Mouse (Mus musculus): ENCODE data around the gene Havcr1.
"Not testable (repeated sequence)": the region's sequence is repeated elsewhere in the genome, so short reads cannot be mapped to it uniquely, and the experiment has no call there.

Havcr1 gene

DNA sequence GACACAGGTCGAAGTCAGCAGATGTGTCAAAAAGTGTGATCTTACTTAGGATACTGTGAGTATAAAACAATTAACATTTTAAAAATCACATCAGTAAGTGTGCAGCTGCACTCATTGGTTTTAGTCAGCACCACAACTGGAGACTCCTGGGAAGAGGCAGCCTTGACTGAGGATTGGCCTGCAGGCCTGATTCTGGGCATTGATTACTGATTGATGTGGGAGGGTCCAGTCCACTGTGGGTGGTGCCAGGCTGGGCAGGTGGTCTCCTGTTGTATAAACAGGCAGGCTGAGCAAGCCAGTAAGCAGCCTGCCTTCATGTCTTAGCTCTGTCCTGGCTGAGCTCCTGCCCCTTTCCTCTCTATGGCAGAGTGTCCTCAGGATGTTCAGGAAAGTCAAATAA is at the start of gene Havcr1:
Havcr1 (plus strand) TSS at position 5 of the 400 bp plus-strand sequence.
- DNase-seq (ENCODE audit: low spot score) = not testable (repeated sequence)

DNA sequence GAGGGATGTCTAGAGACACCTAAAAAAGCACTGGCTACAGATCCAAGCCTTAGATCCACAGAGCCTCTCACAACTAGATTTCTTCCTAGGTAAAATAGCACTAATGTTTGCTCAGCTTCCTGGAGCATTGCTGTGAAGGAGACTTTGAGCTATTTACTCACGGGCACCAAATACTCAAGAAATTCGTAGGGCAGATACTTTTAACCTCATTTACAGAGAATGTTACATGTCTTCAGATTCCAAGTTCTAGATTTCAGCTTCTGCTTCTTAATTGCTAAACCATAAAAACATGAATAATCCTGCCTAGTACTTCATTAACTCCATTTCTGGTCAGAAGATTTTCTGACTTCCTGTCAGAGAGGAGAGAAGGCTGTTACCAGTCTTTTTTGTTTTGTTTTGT is 44.7 kb upstream of the Havcr1 start:
- DNase-seq (ENCODE audit: low spot score) = no peak

DNA sequence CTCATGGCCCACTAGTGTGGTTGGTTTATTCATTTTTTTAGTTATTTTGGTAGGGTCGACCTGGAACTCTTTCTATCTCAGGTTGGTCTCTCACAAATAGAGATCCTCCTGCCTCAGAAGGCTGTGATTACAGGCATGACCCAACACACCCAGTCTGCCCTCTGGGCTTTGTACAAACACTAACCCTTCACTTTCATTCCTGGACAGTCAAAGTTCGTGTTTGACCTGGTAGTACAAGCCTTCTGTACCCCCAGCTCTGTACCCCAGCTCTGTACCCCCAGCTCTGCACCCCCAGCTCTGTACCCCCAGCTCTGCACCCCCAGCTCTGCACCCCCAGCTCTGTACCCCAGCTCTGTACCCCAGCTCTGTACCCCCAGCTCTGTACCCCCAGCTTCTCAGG is 39.0 kb upstream of the Havcr1 start:
- not testable (repeated sequence) for DNase-seq (ENCODE audit: low spot score)

DNA sequence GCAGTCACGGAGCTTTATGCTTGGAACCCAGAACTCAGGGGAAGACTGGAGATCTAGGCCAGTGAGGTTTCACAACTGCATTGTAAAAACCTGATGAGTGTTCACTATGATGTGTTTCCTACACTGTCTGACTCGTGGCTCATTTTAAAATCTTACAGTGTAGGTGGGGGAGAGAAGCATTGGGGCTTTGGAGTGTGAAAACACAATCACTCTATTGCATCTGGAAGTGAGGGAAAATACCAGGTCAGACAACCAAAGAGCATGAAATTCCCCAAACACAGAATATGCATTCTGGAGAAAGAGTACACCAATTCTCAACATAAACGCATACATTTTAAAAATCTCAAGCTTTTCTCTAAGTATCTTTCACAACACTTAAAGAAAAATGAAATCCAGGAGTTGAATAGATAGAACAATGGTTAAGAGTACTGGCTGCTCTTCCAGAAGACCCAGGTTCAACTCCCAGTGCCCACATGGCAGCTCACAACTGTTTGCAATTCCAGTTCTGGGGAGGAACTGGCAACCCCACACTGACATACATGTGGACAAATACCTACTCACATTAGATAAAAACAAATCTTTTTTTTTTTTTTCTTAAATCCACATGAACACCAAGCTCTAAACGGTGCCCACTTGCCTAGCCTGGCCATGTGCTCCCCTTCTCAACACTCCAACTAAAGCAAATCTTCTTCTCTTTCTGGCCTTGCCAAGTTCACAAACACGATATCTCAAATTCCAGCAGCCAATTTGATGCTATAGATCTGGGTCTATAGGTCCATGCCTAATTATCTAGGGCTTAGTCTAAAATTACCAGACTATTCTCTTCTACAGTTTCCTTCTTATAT is 37.2 kb upstream of the Havcr1 start:
- DNase-seq (ENCODE audit: low spot score) = no peak

DNA sequence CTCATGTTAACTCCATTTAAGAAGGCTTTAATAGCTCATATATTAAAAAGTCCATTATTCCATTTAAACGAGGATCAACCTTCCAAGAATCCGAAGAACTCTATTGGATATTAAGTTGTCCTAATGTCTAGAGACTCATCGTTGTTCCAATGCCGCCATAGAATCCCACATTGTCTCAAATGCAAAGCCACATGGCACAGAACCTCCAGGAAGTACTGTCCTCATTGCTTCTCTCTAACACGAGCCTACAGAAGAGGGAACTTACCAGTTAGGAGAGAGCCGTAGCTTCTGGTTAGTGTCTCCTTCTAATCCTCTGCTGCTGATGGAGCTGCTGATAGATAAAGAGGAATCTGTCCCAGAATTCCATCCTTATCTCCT is 36.6 kb upstream of the Havcr1 start:
- DNase-seq (ENCODE audit: low spot score) = no peak

DNA sequence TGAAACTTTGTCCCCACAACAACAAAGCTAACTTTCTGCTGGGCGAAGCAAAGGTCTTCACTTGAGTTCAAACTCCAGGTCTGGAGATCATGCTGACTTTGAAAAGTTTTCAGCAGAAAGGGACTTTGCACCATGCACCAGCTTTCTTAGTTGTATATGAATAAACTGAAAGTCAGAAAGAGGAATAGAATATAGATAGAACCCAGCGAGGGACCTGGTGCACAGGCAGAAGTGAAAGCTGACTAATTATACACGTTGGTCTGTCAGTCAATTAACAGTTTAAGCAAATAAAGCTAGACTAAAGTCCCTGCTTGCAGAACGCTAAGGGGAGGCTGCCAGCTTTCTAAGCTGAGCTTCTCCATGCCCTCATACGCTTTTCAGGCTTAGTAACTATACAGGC is 36.0 kb upstream of the Havcr1 start:
- no peak for DNase-seq (ENCODE audit: low spot score)

DNA sequence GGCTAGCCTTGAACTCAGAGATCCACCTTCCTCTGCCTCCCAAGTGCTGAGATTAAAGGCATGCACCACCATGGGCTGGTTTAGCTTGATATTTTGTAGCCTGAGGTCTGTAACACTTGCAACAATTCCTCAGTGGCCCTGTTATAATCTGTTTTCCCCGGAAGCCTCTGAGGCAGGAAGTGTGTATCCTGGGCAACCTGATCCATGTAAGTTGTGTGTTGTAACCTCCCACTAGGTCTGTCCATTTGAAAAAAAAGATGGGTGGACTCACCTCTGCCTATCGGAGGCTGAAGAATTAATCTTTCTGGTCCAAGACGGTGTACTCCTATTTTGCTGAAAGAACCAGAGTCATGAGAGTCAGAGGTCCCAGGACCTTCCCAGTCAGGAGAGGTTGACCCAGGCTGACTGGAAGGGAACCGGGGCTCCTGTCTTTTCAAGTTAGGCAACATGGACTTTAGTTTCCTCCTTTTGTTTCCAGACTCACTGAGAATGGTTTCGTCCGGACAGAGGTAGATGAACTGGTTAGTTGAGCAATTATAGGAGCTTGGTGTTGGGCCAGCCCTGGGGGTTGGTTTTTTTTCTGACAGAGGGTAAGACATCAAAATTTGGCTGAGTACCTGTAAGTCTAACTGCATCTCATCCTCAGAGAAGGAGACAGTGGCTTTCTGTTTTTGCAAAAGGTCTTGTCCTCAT is 28.1 kb upstream of the Havcr1 start, which contains the start of gene Timd2:
Timd2 (minus strand) TSS at position 398 of the 693 bp plus-strand sequence.
- no peak for DNase-seq (ENCODE audit: low spot score)

DNA sequence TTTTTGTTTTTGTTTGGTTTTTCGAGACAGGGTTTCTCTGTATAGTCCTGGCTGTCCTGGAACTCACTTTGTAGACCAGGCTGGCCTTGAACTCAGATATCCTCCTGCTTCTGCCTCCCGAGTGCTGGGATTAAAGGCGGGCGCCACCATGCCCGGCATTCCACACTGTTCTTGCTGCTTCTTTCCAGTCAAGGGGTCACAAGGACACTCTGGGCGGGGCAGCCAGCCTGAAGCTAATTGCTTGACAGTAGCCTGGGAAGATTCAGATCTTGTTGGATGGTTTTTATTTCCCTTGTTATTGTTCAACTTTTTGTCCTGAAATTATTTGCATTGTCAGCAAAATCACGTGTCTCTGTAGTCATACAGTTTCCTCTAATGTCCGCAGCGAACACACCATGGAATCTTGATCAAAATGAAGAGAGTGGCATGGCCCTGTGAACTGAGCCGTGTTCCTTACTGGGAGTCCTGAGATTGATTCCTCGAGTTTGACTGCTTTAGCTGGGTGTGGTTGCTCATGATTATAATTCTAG is 3.3 kb upstream of the Havcr1 start:
- DNase-seq (ENCODE audit: low spot score) = no peak

DNA sequence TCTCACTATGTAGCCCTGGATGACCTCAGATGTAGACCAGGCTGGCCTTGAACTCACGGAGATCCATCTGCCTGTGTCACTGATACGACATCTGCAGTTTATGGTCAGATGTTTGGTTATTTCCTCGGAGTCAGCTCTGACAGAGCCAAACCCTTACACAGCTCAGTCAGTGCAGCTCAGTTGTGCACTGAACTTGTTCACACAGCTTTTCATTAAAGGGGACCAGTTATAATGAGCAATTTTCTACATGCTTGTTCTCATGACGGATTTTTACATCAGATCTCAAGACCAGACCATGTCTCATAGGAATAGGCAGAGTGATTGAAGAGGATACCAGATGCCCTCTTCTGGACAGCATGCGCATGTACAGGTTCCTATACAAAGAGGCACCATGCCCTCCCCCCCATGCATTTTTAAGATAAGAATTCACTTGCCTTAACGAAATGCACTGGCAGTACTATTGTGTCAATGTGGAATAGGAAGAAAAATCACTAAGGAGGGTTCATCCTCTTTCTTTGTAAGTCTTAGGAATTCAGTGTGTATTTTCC is 1.6 kb upstream of the Havcr1 start:
- peak; percentile 8 for DNase-seq (ENCODE audit: low spot score)

DNA sequence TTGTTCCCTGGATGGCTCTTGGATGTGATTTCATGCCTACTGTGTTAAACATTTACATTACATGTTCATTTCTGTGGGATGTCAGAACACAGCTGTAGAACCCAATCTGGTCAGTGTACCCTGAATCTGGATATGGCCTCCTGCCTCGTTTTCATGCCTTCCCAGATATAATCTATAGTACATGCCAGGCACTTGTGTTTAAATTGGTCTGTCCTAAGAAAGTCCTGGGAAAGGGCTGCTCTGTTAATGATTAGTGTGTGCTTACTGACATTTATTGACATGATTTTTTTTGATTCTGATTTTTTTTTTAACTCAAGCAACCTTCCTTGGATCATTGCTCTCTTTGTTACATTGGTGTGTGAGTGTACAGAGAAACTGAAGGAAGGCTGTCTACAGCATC is 263 bp upstream of the Havcr1 start:
- no peak for DNase-seq (ENCODE audit: low spot score)

DNA sequence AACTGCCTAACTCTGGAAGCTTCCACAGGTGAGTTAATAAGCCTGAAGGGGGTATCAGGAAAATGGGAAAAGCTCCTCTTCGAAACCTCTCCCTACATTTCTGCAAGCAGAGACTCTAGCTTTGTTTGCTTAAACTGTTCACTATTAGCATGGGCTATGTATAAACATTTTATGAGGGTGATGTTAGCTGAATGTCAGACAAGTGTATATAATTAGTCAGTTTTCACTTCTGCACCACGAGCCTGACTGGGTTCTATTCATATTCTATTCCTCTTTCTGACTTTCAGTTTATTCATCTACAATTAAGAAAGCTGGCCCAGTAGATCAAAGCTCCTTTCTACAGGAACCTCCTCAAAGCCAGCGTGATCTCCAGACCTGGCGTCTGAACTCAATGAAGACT is 4.6 kb downstream of the Havcr1 start:
- DNase-seq (ENCODE audit: low spot score) = no peak

DNA sequence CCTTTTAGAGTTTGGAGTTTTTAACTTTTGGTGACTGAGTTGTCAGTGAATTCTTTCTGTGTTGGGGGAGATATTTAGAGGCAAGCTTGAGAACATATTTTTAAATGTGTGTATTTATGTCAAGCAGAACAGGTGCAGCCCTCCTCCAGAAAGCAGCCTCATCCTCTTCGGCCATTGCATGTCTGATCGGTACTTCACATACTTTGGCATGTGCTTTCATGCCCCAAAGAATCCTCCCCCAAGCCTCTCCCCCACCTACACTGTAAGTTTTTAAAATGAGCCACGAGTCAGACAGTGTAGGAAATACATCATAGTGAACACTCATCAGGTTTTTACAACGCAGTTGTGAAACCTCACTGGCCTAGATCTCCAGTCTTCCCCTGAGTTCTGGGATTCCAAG is 6.0 kb downstream of the Havcr1 start:
- DNase-seq (ENCODE audit: low spot score) = no peak

DNA sequence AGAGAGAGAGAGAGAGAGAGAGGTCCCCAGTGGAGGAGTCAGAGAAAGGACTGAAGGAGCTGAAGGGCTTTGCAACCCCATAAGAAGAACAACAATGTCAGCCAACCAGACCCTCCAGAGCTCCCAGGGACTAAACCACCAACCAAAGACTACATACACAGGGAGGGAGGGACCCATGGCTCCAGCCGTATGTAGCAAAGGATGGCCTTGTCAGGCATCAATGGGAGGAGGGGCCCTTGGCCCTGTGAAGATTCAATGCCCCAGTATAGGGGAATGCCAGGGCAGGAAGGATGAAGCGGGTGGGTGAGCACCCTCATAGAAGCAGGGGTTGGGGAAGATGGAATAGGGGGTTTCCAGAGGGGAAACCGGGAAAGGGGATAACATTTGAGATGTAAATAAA is 6.8 kb downstream of the Havcr1 start:
- no peak for DNase-seq (ENCODE audit: low spot score)

DNA sequence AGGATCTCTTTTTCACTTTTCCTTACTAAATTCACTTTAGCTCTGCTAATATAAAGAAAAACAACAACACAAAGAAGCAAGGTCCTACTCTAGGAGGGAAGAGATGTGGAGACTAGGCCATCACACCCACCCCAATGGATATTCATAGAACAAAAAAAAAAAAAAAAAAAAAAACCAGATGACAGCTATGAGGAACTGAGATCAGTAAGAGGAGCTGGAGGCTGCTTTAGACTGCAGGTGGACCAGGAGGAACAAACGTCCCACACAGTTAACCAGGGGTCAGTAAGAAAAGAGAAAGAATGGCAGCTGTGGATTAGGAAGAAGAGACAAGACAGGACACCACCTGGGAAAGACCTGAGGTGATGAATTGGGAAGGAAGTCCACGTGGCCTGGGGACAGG is 13.1 kb downstream of the Havcr1 start:
- DNase-seq (ENCODE audit: low spot score) = no peak

DNA sequence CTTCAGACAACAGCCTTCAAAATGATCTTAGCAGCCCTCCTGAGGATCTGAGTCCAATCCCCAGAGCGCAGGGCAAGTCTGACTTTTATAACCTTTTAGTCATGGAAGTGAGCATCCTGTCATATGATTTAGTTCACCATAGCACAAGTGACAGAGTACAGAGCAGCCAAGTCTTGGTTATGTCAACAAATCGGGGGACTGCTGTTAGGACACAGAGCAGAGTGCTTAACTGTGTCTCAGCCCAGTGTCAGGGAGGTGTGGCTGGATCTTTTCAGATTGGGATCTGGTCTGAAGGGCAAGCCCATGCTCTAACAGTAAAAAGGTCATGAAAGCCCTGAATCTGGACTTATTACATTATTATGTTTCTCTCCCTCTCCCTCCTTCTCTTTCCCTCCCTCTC is 18.8 kb downstream of the Havcr1 start:
- no peak for DNase-seq (ENCODE audit: low spot score)

DNA sequence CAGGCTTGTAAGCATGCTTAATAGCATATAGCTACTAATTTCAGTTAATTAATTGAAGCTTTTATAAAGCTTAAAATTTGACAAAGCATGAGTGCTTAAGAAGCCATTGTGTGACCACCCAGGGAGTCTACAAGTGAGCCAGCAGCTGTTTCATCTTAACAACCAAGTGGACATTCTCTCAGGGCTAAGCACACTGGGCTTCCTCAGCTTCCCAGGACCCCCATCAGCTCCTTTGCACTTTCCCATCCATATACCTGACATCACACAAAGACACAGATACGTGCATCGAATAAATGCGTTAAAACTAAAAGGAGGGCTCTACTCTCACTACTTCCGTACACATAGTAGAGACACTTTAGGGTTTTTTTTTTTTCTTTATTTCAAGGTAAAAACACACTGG is 19.8 kb downstream of the Havcr1 start:
- DNase-seq (ENCODE audit: low spot score) = no peak

DNA sequence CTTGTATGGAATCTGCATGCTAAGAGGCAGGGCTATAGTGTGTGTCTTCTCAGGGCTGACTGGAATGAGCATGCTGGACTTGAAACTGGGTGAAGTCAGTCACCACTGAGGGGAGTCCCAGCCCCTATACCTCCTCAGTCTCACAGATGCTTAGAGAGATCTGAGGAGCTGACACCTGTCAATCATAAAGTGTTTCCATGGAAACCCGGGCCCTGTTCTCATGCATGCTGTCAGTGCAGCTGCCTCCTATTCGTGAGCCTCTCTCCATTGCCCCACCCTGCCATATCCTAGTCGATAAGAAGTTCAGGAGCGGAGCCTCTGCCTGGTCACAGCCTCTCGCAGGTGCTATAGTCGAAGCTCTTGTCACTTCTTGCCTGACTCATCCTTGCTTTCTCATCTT is 20.8 kb downstream of the Havcr1 start:
- DNase-seq (ENCODE audit: low spot score) = not testable (repeated sequence)

DNA sequence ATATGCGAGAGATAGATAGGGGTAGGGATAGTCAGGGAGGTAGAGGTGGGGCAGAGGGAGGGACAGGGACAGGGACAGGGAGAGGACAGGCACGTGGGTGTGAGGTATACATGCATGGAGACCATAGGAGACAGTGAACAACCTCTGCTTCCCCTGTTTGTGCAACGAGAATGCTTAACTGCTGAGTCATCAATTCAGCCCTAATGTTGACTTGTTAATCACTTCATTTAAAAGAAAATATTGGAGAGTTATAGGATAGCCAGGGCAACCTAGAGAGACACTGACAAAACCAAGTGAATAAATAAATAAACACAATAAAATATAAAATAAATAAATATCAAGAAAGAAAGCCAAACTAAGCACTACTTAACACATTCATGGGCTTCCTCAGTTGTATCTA is 42.0 kb downstream of the Havcr1 start:
- DNase-seq (ENCODE audit: low spot score) = no peak

DNA sequence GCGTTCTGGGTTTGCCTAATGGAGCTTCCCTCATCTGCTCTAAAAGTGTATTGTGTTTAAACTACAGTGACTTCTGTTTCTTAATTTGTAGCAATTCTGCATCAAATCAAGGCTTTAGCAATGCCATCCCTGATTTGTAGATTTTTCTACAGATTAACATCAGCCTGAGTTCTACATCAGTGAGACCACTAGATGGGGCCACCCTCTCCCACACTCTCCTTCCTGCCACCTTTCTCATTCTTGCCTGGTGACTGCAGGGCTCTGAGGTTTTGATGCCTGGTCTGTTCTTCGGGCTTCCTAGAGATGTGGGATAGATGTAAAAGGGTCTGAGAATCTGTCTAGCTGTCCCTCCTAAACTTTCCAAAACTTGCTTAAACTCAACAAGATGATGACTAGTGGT is 44.9 kb downstream of the Havcr1 start:
- DNase-seq (ENCODE audit: low spot score) = no peak

DNA sequence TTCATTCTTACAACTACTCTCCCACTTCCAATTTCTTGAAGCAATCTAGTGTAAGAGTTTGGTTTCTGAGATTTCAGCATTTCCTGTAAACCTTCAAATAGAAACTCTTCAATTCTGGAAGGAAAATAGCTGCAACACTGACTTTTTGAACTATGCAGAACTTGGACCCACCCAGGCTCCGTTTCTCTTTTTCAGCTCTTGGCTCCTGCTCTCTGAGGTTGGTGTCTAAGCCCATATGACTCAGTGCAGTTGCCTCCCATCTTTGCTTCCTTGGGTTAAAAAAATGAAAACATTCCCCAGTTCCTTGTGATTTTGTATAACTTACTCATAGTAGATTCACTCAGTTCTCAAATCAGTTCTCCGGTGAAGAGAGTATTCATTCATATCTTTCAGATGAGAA is 69.6 kb downstream of the Havcr1 start:
- no peak for DNase-seq (ENCODE audit: low spot score)

DNA sequence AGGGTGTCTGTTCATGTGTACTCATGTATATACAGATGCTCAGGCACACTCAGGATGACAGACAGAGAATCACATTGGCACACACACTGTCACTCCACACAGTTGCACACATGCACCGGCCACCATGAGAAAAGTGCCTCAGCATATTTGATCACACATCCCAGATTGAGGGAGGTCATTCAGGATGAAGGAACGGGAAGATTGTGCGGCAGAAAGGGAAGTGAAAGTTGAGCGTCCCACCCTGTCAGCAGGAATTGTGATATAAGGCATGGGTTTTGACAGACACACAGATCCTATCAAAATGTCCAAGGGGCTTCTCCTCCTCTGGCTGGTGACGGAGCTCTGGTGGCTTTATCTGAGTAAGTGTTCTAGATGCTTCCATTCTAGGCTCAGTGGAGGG is 75.6 kb downstream of the Havcr1 start, which contains the start of gene Timd4:
Timd4 (plus strand) TSS at position 290 of the 400 bp plus-strand sequence.
- DNase-seq (ENCODE audit: low spot score) = no peak

DNA sequence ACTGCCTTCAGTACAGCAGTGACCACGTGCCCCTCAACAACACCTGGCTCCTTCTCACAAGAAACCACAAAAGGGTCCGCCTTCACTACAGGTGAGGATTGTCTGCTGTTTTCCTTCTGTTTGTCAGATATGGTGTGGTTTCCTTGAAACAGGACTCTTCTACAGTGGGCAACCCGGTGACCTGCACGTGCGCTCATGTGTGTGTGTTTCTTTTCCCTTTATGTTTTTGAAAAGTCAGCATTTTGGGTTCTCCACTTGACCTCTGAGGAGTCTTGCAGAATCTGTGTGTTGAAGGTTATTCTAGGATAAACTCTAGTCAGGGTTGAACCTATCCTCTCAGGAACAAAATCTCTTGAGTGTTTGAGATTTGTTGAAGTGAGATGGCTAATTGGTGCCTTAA is 82.8 kb downstream of the Havcr1 start:
- no peak for DNase-seq (ENCODE audit: low spot score)

DNA sequence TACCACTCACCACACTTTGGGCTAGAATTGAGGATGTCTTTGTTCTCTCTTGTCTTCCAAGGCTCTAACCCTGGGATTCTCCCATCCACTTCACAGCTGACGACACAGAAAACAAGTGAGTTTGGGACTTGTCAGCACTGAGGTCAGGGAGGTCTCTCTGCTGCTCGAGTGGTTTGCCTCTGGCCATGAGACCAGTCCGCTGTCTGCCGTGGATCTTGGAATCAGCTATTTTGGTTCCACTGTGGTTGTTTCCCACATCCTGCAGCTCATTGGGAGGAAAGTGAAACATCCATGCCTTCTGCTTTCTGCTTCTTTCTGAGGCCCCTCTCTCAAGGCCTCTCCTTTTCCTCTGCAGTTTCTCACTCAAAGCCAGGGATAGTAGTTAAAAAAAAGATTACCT is 85.0 kb downstream of the Havcr1 start:
- DNase-seq (ENCODE audit: low spot score) = no peak
